Mouse (Mus musculus) cerebellum, adult 9-11 months (tissue): Measurements from ENCODE around the gene Ago1.

Source experiments
- DNase-seq: peaks from one replicate; pipeline ENCODE4 v3.0.0; 2022

Gene Ago1

DNA sequence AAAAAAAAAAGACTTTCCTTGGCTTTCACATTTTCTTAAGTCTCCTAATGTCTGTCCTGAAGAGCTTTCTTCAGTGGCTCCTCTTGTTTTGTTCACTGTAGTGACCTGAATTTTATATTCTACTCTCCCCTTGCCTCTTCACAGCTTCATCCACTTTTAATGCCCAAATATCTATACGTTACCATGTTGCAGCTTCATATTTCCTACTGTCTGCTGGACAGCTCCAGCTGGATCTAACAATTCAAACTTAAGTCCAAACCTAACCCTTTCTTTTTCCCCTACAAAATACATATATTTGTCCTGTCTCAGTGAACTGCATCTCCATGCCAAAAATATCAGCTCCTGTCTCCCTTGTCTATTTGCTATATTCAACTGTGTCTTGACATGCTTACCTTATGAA, 951 bp upstream of the Ago1 start:
- no peak for DNase-seq

DNA sequence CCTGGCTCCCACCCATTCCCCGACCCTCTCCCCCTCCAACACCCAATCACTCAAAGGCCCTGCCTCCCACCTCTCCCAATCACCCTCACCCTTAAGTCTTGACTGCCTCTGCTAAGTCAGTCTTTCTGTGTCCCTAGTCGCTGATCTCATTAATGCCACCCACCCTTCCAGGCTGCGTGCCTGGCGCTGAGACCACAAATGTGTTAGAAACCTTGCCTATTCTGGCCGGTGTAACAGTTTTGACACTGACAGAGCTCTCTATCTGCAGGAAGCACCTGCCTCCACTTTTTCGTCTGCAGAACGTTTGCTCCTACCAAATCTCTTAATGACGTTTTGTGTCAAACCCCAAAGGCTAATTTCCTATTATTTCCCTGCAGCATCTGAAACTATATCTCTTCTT, 542 bp upstream of the Ago1 start:
- DNase-seq: no peak

DNA sequence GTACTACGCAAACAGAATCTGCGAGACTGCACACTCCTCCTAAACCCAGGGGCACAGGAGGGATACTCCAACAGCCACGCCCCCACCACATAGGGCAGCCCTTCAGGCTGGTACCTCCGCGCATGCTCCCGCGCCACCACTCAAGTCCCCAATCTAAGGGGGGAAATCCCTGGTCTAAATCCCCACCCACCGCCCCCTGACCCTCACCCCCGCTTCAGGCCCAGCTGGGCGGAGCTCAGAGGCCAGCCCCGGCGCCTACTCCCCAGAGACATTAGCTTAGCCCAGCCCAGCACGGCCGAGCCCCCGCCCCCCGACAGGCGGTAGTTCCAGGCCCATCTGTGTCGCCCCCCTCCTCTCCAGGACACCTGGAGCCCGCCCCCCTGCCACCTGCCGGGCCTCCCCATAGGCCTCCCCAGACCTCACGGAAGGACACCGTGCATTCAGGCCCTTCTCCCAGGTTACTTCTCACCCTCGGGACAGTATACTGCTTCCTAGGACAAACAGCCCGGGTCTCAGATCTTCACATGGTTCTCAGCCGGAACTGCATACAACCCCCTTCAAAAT, 580 bp downstream of the Ago1 start:
- peak; percentile 68 for DNase-seq

DNA sequence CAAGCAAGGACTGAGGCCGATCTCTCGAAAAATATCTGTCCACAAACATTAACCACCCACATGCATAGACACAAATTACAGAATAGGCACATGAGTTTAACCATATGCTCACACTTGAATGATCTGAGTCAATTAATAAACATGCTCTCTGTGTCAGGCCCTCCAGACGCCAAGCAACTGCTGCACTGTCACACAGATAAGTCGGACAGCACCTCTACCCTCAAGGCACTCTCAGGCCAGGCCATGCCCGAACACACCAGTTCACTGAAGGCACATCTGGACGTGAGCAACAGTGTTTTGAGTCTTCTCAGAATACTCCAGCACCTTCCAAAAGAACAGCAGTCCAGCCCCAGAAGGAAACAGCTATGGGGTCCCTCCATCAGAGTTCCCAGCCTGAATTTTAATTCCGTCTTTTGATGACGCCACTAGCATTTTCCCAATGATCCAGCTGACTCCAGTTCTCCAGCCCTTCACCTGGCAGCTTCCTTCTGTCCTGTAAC, 2.1 kb downstream of the Ago1 start:
- DNase-seq: no peak

DNA sequence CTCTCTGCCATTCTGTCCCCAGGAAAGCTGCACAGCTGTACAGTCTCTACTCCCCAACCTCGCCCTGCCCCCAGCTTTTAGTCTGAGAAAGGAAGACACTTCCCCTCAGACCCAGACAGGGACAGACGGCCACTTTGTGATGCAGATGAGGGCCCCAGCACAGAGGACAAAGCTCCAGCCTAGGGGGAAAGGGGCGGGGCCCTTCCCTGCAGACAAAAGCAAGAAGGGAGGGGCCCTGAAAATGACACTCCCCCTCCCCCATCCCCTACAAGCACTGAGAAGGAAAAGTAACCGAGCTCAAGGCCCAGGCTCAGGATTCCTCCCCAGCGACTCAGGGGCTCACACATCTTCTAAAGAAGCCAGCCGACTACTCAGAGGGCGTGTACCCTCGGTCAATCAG, 2.5 kb downstream of the Ago1 start:
- DNase-seq: peak; percentile 39

DNA sequence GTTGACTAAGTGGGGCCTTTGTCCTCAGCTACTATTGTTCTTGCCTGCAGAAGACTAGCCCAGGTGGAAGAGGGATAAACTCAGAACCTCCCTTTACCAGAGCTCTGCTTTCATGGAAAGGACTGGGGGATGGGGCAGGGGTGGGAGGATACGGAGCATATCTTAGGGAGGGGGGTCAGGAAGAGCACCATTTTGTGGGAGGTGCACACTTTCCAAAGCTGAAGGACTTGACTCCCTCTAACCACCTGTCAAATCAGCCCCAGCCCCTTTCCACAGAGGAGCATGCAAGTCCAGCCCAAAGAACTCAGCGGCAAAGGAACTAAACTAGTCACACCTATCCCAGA, 3.5 kb downstream of the Ago1 start:
- DNase-seq: no peak

DNA sequence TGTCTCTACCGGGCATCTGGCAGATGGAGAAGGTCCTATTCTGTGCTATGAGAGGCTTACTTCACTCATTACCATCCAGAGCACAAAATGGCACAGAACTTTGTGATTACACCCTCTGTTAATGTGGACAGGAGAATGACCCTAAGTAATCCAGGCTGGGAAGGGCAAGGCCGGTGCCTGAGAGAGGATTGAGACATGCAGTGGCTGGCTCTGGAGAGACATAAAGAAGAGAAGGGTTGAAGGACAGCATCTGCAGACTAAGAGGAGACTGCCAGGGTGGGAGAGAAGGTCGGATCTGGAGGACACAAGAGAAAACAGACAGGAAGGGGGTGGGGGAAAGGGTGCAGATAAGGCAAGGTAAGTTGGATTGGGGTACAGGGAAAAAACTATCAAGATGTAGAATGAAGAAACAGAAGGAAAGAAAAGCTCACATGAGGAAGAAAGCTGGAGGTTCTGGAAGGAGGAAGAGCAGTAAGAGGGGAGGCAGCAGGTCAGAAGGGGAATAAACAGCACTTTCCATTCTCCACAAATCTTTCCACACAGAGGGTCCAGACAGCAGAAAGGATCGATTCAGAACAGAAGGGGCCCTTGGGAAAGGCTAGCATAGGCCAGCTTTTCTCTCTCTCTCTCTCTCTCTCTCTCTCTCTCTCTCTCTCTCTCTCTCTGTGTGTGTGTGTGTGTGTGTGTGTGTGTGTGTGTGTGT, 4.0 kb downstream of the Ago1 start:
- no peak for DNase-seq

DNA sequence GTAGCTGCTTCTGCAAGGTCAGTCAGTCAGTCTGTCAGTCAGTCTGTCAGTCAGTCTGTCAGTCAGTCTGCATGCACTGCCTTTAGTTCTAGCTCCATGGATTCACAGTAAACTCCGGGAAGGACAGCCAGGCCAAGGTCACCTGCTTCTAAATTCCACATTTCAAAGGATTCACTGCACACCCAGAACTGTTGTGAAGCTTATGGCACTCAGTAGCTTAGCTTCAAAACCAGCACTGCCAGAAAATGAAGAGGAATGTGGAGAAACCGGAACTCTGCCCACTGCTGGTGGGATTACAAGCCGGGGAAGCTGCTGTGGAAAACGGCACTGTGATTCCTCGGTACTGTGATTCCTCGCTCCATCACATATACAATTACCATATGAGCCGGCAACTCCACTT, 12.9 kb downstream of the Ago1 start:
- no peak for DNase-seq

DNA sequence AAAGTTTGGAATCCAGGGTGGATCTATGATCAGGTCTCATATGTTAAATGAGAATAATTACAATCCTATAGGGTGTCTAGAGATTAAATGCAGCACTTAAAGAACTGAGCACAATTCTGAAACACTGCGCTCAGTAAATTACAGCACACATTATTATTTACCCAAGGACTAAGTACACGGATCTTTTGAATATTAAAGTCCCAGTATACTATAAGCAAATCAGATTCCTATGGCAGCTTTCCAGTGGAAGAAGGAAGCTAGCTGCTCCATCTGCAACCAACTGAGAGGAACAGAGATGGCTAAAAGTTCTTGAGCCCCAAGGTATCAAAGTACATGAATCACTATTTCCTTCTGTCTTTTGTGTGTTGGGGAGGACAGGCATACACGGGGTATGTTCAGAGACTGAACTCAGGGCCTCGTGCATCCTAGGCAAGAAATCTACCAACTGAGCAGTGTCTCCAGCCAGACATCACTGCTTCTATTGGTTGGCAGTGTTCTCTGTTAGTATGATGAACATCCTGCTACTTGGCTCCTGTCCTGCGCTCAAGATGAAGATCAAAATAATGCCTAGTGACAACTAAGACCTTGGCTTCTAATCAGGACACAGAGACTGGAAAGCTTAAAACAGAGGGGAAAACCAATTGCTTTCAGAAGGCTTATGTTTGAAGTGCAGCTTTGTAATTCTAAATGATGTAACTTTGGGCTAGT, 13.7 kb downstream of the Ago1 start:
- DNase-seq: no peak

DNA sequence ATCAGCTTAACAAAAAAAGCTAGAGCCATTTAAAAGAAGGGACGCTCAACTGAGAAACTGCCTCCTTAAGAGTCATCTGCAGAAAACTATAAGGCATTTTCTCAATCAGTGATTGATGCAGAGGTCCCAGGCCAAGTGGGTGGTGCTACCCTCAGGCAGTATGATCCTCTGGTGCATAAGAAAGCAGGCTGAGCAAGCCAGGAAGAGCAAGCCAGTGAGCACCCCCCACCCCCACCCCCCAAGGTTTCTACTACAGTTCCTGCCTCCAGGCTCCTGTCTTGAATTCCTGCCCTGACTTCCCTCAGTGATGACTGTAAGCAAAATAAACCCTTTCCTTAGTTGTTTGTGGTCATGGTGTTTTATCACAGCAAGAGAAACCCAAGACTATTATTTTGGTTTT, 18.1 kb downstream of the Ago1 start:
- DNase-seq: no peak

DNA sequence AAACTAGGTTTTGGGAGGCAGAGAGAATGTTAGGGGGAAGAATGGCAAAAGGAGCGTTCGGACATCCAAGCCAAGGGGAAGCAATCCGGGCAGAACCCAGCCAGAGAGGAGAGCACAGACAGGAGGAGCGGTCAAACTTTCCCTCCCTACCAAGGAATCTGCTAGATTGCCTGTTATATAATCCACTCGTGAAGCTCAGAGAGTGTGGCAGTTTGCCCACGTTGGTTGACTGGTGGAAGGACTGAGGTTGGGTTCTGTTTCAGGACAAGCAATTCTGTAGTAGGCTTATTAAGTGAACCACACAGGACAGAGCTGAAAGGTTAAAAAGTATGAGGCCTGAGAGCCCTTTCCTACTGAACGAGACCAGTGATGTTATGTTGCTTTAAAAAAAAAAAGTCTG, 21.3 kb downstream of the Ago1 start:
- DNase-seq: no peak

DNA sequence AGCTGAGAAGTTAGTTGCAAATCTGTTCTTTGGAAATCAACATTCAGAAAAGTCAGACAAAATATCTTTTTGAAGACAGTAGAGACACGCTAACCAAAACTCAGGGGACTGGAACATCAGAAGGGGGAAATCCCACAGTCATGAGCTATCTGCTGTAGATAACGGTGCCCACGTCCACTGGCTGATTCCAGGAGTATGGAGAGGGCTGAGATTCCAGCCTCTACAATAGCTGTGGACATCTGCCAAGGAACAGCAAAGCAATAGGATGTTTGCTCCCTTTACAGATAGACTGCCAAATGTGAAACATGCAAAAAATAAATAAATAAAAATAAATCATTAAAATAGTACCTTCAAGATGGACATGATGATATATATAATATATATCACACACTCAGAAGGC, 23.9 kb downstream of the Ago1 start:
- DNase-seq: no peak

DNA sequence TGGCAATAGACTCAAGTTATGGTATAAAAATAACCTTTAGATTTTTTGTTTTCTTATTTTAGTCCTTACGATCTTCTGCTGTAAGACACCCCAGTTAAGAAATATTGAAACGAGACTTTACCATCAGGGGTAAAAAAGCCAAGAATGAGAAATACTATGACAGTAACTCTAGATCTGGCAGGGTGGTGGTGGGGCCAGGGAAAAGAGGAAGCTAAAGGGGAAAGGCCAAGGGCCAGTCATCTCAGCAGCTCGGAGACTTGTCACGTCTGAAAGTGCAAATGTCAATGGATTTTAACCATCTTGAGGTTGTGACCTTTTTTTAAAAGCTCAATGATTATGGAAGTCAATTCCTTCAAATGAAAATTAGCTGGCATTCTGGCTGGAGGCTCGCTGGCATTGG, 30.1 kb downstream of the Ago1 start:
- DNase-seq: no peak

DNA sequence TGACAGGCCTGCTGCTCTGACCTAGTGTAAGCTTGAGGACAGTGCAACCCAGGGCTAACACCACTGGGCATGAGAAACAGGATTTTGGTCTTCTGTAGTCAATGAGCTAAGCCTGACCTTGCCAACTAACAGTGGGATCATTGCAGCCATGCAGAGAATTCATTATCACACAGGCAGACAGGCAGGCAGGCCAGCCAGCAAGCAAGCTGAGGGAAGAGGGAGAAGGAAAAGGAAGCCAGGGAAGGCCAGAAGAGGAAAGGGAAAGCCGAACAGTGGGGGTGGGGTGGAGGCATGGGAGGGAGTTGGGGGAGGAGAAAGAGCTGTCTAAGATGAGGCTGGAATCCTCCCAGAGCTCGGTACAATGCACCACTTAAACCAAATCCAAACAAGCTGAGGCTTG, 32.1 kb downstream of the Ago1 start:
- peak; percentile 64 for DNase-seq

DNA sequence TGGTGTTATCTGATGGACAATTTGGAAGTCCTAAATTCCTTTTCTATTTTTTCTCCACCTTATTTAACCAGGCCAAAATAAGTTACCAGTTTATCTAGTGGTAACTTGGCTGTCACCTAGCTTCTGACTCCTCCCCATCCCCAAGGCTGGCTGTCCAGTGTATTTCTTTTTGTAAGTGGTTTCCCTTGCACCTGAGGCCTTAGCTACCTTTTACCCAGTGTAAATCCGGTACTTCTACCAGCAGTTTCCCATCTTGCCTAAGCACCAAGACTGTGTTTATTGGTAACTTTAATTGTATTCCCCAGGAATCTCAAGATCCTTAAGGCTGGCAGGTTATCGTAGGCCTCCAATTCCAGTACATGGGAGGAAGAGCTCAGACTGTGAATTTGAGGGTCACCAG, 34.3 kb downstream of the Ago1 start:
- DNase-seq: no peak

DNA sequence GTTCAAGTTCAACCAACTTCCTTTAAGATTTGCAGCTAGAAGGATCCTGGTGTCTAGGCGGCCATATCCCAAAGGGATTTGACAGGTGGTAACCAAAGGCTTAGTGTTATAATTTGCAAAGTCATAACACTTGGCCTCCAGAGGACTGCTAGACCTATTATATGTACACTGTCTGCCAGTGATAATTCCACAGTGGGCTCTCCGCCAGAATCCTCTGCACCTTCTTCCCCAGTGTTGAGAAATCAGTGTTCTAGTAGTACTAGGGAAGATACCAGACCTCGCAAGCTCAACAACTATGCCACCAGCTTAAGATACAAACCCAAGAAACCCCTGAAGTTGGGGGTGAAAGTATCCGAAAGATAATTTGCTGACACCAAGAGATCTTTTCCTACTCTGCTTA, 35.2 kb downstream of the Ago1 start:
- no peak for DNase-seq

DNA sequence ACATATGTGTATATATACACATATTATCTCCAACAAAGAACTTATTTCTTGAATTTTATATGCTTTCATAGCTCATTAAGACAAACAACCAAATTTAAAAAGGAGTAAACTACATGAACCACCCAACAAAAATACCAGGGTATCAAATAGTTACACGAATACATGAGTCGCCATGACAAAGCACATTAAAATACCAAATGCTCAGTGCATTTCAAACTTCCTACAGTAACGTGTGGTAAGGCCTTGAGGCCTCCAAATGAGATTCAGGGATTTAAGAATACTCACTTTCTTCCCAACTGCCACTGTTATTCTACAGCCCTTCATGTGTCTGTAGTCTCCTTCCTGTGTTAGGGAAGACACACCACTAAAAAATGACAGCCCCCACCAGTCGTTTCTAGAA, 36.6 kb downstream of the Ago1 start:
- DNase-seq: no peak

DNA sequence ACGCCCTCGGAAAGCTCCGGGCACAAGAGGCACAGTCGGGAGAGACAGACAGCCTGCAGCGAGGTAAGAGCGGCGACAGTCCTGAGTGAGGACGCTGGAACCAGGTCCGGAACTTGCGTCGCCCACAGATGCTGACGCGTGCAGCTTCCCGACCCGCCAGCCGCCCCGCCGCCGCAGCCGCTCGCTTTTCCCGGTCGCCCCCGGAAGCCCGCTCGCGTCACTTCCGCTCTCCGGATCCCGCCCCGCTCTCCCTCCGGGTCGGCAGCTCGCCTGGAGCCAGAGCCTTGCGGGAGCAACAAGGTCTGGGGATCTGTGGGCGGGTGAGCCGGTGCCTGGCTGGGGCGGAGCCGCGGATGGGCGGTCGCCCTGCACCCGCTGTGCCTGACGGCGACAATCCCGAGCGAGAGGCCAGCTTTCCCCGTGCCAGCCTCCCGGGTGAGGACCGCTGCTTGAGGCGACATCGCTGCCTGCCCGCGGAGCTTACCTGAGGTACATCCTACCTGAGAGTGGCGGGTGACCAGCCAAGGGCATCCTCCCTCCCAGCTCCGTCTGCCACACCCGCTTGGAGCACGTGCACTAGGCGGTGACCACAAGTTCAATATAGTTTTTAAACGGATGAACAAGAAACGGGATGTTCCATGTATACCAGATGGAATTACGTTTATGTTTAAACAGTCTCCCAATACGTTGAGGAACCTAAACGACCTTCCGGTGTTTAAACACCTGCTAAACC, 38.9 kb downstream of the Ago1 start, which contains the start of gene Ago3:
Gene Ago3, minus strand, starts transcription at position 210 of the 733 bp plus-strand sequence.
- peak; percentile 94 for DNase-seq

DNA sequence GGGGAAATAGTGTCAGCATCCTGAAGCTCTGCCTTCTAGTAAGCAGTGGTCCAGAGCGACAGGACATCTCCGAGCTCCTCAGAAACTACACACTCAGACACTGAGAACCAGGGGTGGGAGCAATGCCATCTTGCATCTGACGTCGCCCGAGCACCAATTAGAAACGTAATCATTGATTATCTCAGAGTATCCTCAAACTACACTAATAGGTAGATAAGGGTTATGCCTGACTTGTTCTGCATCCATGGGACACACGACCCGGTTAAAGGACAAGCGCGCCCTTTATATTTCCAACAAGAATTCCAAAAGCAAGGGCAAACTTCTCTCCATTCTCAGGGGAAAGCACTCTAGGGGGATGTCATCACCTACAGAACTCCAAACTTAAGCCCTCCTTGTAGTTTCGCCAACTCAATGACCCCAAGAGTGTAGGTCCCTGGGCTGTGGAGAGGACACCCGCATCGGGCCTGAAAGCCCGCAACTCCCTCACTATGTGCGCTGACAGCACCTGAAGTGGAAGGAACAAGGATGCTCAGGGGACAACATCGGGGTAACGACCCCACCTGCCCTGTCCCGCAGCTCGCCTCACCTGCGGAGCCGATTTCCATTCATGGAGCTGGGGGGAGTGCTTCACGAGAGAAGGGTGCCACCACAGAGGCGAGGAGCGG, 39.6 kb downstream of the Ago1 start:
- peak; percentile 20 for DNase-seq

DNA sequence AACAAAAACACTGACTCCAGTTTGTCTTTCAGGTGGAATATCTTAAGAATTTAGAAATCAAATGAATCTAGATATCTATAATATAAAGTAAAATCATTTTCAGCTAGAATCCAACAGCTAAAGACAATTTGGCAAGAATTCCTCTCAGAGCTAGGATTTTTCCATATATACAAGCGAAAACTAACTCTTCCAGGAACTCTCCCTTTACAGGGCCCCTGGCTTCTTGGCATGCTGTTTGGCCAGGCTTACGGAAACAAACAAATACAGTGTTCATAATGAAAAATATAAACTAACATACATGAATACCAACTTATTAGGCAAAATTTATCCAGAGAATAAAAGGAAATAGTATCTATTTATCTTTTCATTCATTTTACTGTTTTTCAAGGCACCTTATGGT, 44.5 kb downstream of the Ago1 start:
- DNase-seq: no peak

DNA sequence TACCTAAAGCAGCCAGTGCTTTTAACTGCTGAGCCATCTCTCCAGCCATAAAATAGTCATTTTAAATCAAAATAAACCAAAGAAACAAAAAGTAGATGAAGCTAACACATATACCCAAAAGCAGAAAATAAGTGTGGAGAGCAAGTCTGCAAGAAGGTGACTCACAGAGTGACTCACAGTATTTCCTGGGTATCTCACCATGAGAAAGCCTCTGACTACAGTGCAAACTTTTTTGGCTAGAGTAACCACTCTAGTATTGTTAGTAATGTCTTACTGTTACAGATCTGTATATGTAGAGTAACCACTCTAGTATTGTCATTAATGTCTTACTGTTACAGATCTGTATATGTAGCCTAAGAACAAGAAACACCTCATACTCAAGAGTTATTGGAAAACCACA, 52.7 kb downstream of the Ago1 start:
- DNase-seq: no peak

DNA sequence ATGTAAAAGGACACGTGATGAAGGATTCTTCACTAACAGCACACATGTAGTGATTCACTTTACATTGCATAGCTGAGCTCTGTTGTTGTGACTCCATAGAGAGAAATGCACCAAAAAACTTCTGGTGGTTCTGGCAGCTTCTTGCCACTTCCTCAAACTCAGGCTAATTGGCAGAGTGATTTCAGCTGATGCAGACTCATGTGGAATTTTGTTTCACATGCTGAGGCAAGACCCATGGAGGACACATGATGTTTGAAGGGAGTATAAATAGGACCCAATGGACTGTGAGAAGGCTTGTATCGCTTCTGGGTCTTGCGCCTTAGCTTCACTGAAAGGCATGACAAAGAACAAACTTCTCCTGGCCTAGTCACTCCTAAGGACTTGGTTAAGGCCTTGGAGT, 55.9 kb downstream of the Ago1 start:
- no peak for DNase-seq
